Mouse (Mus musculus): ENCODE results near the gene Pip4p1. TPM values are rescaled to one million over a fixed set of nuclear protein-coding genes. Genes with fewer than 3 reads are reported as not detected.
"Not testable (repeated sequence)": the region's sequence is repeated elsewhere in the genome, so short reads cannot be mapped to it uniquely, and the experiment has no call there.

Pip4p1 gene
- total RNA-seq, 1 experiment = 19.4 TPM

DNA sequence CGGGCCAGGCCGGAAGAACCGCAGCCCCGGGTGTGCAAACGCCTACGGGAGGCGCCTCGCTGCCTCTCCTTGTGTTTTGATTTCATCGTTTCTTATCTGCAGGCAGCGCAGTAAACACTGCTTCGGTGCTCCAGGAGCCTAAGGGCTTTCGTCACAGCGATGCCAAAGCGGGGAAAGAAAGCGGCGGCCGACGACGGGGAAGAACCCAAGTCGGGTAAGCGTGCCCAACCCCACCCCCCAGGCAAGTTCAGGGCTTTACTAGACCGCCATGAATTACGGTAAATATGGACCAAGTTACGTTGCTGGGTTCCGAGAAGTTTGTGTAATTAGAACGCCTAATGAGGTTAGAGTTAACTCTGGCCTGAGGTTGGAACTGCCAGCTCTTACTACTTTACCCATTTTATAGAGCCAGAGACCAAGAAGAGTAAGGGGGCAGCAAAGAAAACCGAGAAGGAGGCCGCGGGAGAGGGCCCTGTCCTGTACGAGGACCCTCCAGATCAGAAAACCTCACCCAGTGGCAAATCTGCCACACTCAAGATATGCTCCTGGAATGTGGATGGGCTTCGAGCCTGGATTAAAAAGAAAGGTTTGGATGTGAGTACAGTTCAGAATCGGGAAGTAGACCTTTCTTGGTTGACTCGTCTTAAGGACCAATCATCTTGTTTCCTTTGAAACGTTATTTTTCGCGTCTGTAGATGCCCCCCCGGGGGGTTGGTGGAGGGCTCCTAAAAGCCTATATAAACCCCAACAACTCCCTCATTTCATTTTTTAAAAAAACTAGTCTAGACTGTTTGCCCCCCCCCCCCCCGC lies 5.3 kb downstream of the Pip4p1 start:
- Histone ChIP-seq H3K27ac (ENCODE audit: insufficient read depth, low read depth, low read length, poor library complexity, severe bottlenecking) (peak overlapping the region; percentile 65), H3K9ac (ENCODE audit: insufficient read depth, low read depth, low read length, poor library complexity, severe bottlenecking) (peak overlapping the region; percentile 83), H3K4me3 (ENCODE audit: insufficient read depth in 1 of 2, low read depth in 1 of 2, low read length in 2 of 2, poor library complexity in 1 of 2, severe bottlenecking in 1 of 2) (peak overlapping the region; percentile 72 to 80), H3K4me1 (ENCODE audit: control insufficient read depth in 2 of 2, insufficient read depth in 2 of 2, low read length in 2 of 2, poor library complexity in 1 of 2) (peaks cover 4% of the 10 kb centered on the region in 2 experiments; a peak in 3 of 4 replicates), H3K36me3 (ENCODE audit: control insufficient read depth, insufficient read depth, low read length, poor library complexity, severe bottlenecking) (peaks cover 36% of the 10 kb centered on the region), H3K9me3 (ENCODE audit: control insufficient read depth, insufficient read depth, low read depth, low read length) (no peaks in the 10 kb centered on the region)
- no peak for DNase-seq (ENCODE audit: low read depth, low spot score)
- TF ChIP-seq ZC3H11A (IDR thresholded peaks at IDR 0.05; ENCODE audit: borderline replicate concordance, low read depth, low read length) = no peak
- TF ChIP-seq MAFK (IDR thresholded peaks at IDR 0.05; ENCODE audit: insufficient read depth, low read depth, low read length) = no peak
- no peak for TF ChIP-seq CHD2 (IDR thresholded peaks at IDR 0.05; ENCODE audit: low read depth, low read length)
- no peak for TF ChIP-seq HCFC1 (IDR thresholded peaks at IDR 0.05; ENCODE audit: borderline replicate concordance, insufficient read depth, low read length)
- TF ChIP-seq ZNF384 (IDR thresholded peaks at IDR 0.05; ENCODE audit: low read depth, low read length) = no peak
- in situ Hi-C loops (cut with MboI; ENCODE audit: low sequenced_read_pairs in 2 of 2, unreplicated experiment in 2 of 2) = no loop called here

DNA sequence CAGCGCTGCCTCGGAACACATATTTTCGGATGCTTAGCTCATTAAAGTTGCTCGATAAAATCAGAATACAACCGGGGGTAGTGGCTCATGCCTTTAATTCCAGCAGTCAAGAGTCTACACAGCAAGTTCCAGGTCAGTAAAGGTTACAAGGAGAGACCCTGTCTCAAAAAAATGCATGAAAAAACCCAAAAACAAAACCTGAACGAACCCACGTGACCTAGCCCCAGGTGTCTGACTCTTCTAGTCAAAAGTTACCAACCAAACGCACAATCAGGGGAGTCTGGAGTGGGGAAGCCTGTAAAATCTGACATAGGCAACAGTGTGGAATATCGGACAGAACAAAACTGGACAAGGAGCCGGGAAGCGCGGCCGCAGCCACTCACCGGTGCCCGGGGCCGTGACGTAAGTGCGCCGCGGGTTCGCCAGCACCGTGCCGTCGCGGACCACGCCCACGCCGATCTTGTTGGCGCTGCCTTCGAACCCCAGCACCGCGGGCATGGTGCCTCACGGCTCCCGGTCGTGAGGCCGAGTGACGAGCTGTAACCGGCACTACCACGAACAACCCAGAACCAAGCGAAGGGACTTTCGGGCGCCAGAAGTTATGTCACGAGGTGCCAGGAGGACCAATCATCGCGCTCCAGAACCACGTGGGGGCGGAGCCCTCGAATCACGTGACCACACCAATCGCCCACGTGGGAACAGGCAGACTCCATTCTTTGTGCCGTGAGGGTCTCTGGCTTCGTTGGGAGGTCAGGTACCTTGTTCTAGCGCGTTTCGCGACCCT lies 6.2 kb downstream of the Pip4p1 start, which contains the start of the genes Osgep and Apex1:
Gene Osgep, minus strand, starts transcription at position 613 of the 784 bp plus-strand sequence.
Gene Apex1, plus strand, starts transcription at position 688 of the 784 bp plus-strand sequence.
- in situ Hi-C loops (cut with MboI; ENCODE audit: low sequenced_read_pairs in 2 of 2, unreplicated experiment in 2 of 2) = no loop called here
- Histone ChIP-seq H3K4me1 (ENCODE audit: control insufficient read depth in 2 of 2, insufficient read depth in 2 of 2, low read length in 2 of 2, poor library complexity in 1 of 2) (peaks cover 0 to 4% of the 10 kb centered on the region in 2 experiments; a peak in 2 of 4 replicates), H3K9me3 (ENCODE audit: control insufficient read depth, insufficient read depth, low read depth, low read length) (no peaks in the 10 kb centered on the region), H3K36me3 (ENCODE audit: control insufficient read depth, insufficient read depth, low read length, poor library complexity, severe bottlenecking) (peaks cover 36% of the 10 kb centered on the region), H3K27ac (ENCODE audit: insufficient read depth, low read depth, low read length, poor library complexity, severe bottlenecking) (peak within 1 kb of the TSS; percentile 82), H3K4me3 (ENCODE audit: insufficient read depth in 1 of 2, low read depth in 1 of 2, low read length in 2 of 2, poor library complexity in 1 of 2, severe bottlenecking in 1 of 2) (peak within 1 kb of the TSS; percentile 72 to 80), H3K9ac (ENCODE audit: insufficient read depth, low read depth, low read length, poor library complexity, severe bottlenecking) (peak within 1 kb of the TSS; percentile 87)
- TF ChIP-seq ZC3H11A (IDR thresholded peaks at IDR 0.05; ENCODE audit: borderline replicate concordance, low read depth, low read length) (no peak), ZNF384 (IDR thresholded peaks at IDR 0.05; ENCODE audit: low read depth, low read length) (no peak), CHD2 (IDR thresholded peaks at IDR 0.05; ENCODE audit: low read depth, low read length) (no peak), MAFK (IDR thresholded peaks at IDR 0.05; ENCODE audit: insufficient read depth, low read depth, low read length) (no peak), HCFC1 (IDR thresholded peaks at IDR 0.05; ENCODE audit: borderline replicate concordance, insufficient read depth, low read length) (0 out of 2 replicates have a peak, but pooled peaks have one; percentile 43)
- DNase-seq (ENCODE audit: low read depth, low spot score) = peak; percentile 97

DNA sequence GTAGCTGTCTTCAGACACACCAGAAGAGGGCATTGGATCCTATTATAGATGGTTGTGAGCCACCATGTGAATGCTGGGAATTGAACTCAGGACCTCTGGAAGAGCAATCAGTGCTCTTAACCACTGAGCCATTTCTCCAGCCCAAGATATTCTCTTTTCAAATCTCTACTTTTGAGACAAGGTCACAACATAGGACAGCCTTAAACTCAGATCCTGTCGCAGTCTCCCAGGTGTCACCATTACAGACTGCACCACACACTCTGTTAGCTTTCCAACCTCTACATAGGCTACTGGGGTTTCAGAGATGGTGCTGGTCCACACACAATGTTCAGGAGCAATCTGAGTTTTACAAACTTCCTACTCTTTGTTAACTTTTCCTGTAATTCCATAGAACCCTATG lies 7.2 kb downstream of the Pip4p1 start:
- Histone ChIP-seq H3K36me3 (ENCODE audit: control insufficient read depth, insufficient read depth, low read length, poor library complexity, severe bottlenecking) (peaks cover 27% of the 10 kb centered on the region), H3K4me3 (ENCODE audit: insufficient read depth in 1 of 2, low read depth in 1 of 2, low read length in 2 of 2, poor library complexity in 1 of 2, severe bottlenecking in 1 of 2) (peak overlapping the region; percentile 72 to 80), H3K9ac (ENCODE audit: insufficient read depth, low read depth, low read length, poor library complexity, severe bottlenecking) (peak overlapping the region; percentile 87; the same call in 1 of the 2 replicates)
- in situ Hi-C loops (cut with MboI; ENCODE audit: low sequenced_read_pairs in 2 of 2, unreplicated experiment in 2 of 2); H3K9me3 ChIP-seq (ENCODE audit: control insufficient read depth, insufficient read depth, low read depth, low read length); H3K4me1 ChIP-seq (ENCODE audit: control insufficient read depth in 2 of 2, insufficient read depth in 2 of 2, low read length in 2 of 2, poor library complexity in 1 of 2); DNase-seq (ENCODE audit: low read depth, low spot score); H3K27ac ChIP-seq (ENCODE audit: insufficient read depth, low read depth, low read length, poor library complexity, severe bottlenecking): not testable (repeated sequence)

GRCm38 (mm10) chr14:50911356-50911755 lies 19.3 kb downstream of the Pip4p1 start:
- H3K36me3 ChIP-seq (ENCODE audit: control insufficient read depth, insufficient read depth, low read length, poor library complexity, severe bottlenecking) = peaks cover 10% of the 10 kb centered on the region
- in situ Hi-C loops (cut with MboI; ENCODE audit: low sequenced_read_pairs in 2 of 2, unreplicated experiment in 2 of 2) = no loop called here

More at GRCm38 (mm10) chr14:50911356-50911755, 19.3 kb downstream of the Pip4p1 start:
- Histone ChIP-seq H3K9me3 (ENCODE audit: control insufficient read depth, insufficient read depth, low read depth, low read length) (no peaks in the 10 kb centered on the region), H3K4me1 (ENCODE audit: control insufficient read depth in 2 of 2, insufficient read depth in 2 of 2, low read length in 2 of 2, poor library complexity in 1 of 2) (peaks cover 2 to 8% of the 10 kb centered on the region in 2 experiments; a peak in 2 of 4 replicates), H3K9ac (ENCODE audit: insufficient read depth, low read depth, low read length, poor library complexity, severe bottlenecking) (no peak overlapping the region), H3K4me3 (ENCODE audit: insufficient read depth in 1 of 2, low read depth in 1 of 2, low read length in 2 of 2, poor library complexity in 1 of 2, severe bottlenecking in 1 of 2) (no peak overlapping the region), H3K27ac (ENCODE audit: insufficient read depth, low read depth, low read length, poor library complexity, severe bottlenecking) (no peak overlapping the region)
- TF ChIP-seq ZC3H11A (IDR thresholded peaks at IDR 0.05; ENCODE audit: borderline replicate concordance, low read depth, low read length) (no peak), CHD2 (IDR thresholded peaks at IDR 0.05; ENCODE audit: low read depth, low read length) (no peak), ZNF384 (IDR thresholded peaks at IDR 0.05; ENCODE audit: low read depth, low read length) (no peak), MAFK (IDR thresholded peaks at IDR 0.05; ENCODE audit: insufficient read depth, low read depth, low read length) (no peak), HCFC1 (IDR thresholded peaks at IDR 0.05; ENCODE audit: borderline replicate concordance, insufficient read depth, low read length) (no peak)
- no peak for DNase-seq (ENCODE audit: low read depth, low spot score)
